Mouse (Mus musculus): Measurements from ENCODE around the gene Olfr259.

The Olfr259 gene

GRCm38 (mm10) chr2:87114467-87114866 lies at the start of gene Olfr259:
TSS of gene Olfr259 (minus strand) at chr2:87114567.
- DNase-seq (ENCODE audit: low read depth, low spot score) = no peak

GRCm38 (mm10) chr2:87152524-87152923 lies 38.2 kb upstream of the Olfr259 start, which contains the start of gene Olfr1111:
TSS of gene Olfr1111 (minus strand) at chr2:87152624.
- DNase-seq (ENCODE audit: low read depth, low spot score) = no peak

GRCm38 (mm10) chr2:87140200-87140599 lies 25.8 kb upstream of the Olfr259 start, which contains the start of gene Olfr1110:
TSS of gene Olfr1110 (minus strand) at chr2:87140300.
- DNase-seq (ENCODE audit: low read depth, low spot score) = no peak

- DNase-seq (ENCODE audit: low read depth, low spot score) = no peak
Observed at GRCm38 (mm10) chr2:87095908-87096307, 18.5 kb downstream of the Olfr259 start, which contains the start of gene Olfr1109. TSS of gene Olfr1109 (minus strand) at chr2:87096008.

- DNase-seq (ENCODE audit: low read depth, low spot score) = no peak
Observed at GRCm38 (mm10) chr2:87075717-87076116, 38.6 kb downstream of the Olfr259 start, which contains the start of gene Olfr1107. TSS of gene Olfr1107 (minus strand) at chr2:87075817.
